Mouse (Mus musculus): ENCODE data around the gene Hoga1. TPM values are rescaled to one million over a fixed set of nuclear protein-coding genes. Genes with fewer than 3 reads are reported as not detected.

Gene Hoga1
- polyA plus RNA-seq, 1 experiment from 2014 or later = 1.3 TPM

DNA sequence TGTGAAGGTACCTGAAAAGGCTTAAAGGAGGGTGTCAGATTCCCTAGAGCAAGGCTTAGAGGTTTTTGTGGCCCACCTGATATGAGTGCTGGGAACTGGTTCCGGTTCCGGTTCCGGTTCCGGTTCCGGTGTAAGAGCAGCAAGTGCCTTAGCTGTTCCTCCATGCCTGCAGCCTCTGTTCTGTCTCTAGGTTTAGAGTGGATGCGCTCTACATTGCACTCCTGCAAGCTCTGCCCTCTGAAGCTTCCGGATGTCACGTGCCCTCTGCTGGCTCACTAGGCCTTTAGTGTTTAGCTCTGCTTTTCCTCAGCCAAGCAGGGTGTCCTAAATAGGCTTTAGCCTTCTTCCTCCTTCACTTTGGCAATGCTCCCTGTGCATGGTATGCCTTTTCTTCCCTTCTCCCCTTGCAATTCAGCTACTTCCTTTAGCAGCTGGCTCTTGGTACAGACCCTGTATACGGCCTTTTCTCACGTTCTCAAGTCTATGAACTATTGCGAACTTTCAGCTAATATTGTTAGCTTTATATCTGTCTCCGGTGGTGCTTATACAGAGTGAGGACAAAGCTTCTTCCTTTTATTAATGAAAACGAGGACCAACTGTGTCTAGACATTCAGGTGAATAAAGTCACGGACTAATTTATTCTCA lies 43.8 kb downstream of the Hoga1 start:
- WGBS = 15% methylated on average over 14 of the region's 14 CpGs
- H3K9me3 ChIP-seq (ENCODE audit: control insufficient read depth, low read length) = no peaks in the 10 kb centered on the region
- H3K4me2 ChIP-seq (ENCODE audit: low read depth, low read length) = peak overlapping the region; percentile 81
- 0 out of 2 replicates have a peak overlapping the region, but pooled peaks have one; percentile 13 for H3K9ac ChIP-seq (ENCODE audit: low read length)
- peaks cover 4% of the 10 kb centered on the region; the same call in 1 of the 2 replicates for H3K36me3 ChIP-seq (ENCODE audit: control insufficient read depth, insufficient read depth, low read length)
- no peaks in the 10 kb centered on the region for H3K27me3 ChIP-seq (ENCODE audit: control insufficient read depth, insufficient read depth, low read depth, low read length)
- peaks cover 28% of the 10 kb centered on the region for H3K4me1 ChIP-seq (replicated peaks; ENCODE audit: control insufficient read depth, insufficient read depth, low read length)
- H3K27ac ChIP-seq (ENCODE audit: low read length) = peak overlapping the region; percentile 91
- 0 out of 2 replicates have a peak, but pooled peaks have one; percentile 8 for ATAC-seq (ENCODE audit: low read depth)
- peak overlapping the region; percentile 94 for H3K4me3 ChIP-seq (ENCODE audit: low read length)

DNA sequence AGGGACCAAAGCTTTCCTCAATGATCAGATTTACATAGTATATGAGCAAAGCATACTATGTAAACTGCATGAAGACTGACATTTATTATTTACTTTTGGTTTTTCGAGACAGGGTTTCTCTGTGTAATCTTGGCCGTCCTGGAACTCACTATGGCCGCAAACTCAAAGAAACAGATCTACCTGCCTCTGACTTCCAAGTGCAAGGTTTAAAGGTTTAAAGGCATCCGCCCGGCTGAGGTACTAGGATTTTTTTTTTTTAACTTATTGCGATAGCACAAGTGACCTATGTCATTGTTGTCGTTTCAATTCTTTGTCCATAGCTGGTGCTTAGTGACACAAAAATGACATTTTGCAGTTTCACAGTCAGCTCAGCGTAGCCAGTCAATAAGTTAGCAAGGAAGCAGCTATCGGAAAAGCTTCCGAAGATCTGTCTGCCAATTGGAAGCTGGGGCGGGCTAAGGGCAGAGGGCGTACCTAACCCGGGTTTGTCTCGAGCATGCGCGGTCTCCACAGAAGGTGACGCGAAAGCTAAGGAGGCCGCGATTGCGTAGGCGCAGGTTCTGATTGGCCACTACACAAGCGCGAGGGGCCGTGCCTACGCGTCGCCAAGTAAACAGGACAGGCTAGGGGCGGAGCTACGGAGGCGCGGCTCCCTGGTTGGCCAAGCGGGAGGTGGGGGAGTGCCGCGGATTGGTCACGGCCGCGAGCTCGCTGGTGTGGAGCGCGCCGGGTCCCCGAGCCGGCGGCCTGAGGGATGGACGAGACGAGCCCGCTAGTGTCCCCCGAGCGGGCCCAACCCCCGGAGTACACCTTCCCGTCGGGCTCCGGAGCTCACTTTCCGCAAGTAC lies 44.6 kb downstream of the Hoga1 start, which contains the start of gene Pi4k2a:
Pi4k2a (plus strand) TSS at position 723 of the 848 bp plus-strand sequence.
- peak within 1 kb of the TSS; percentile 91 for H3K27ac ChIP-seq (ENCODE audit: low read length)
- peak within 1 kb of the TSS; percentile 90 for H3K9ac ChIP-seq (ENCODE audit: low read length)
- H3K4me2 ChIP-seq (ENCODE audit: low read depth, low read length) = peak within 1 kb of the TSS; percentile 81
- H3K4me1 ChIP-seq (replicated peaks; ENCODE audit: control insufficient read depth, insufficient read depth, low read length) = peaks cover 28% of the 10 kb centered on the region
- peak; percentile 99 for ATAC-seq (ENCODE audit: low read depth)
- H3K36me3 ChIP-seq (ENCODE audit: control insufficient read depth, insufficient read depth, low read length) = peaks cover 4% of the 10 kb centered on the region; the same call in 1 of the 2 replicates
- H3K9me3 ChIP-seq (ENCODE audit: control insufficient read depth, low read length) = no peaks in the 10 kb centered on the region
- H3K27me3 ChIP-seq (ENCODE audit: control insufficient read depth, insufficient read depth, low read depth, low read length) = no peaks in the 10 kb centered on the region
- WGBS = under 1% methylated on average over 43 of the region's 55 CpGs
- peak within 1 kb of the TSS; percentile 94 for H3K4me3 ChIP-seq (ENCODE audit: low read length)

DNA sequence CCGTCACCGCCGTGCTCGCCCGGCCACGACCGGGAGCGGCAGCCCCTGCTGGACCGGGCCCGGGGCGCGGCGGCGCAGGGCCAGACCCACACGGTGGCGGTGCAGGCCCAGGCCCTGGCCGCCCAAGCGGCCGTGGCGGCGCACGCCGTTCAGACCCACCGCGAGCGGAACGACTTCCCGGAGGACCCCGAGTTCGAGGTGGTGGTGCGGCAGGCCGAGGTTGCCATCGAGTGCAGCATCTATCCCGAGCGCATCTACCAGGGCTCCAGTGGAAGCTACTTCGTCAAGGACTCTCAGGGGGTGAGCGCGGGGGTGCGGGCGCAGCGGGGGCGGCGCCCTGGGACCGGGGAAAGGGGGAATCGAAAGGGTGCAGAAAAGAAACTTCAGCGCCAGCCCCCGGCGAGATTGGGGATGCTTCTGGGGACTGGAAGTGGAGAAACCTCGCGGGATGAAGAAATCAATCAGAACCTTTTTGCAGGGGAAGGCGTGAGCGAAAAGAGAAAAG lies 45.3 kb downstream of the Hoga1 start:
- H3K27ac ChIP-seq (ENCODE audit: low read length) = peak overlapping the region; percentile 91
- H3K36me3 ChIP-seq (ENCODE audit: control insufficient read depth, insufficient read depth, low read length) = peaks cover 4% of the 10 kb centered on the region; the same call in 1 of the 2 replicates
- H3K27me3 ChIP-seq (ENCODE audit: control insufficient read depth, insufficient read depth, low read depth, low read length) = no peaks in the 10 kb centered on the region
- peaks cover 25% of the 10 kb centered on the region for H3K4me1 ChIP-seq (replicated peaks; ENCODE audit: control insufficient read depth, insufficient read depth, low read length)
- peak overlapping the region; percentile 81 for H3K4me2 ChIP-seq (ENCODE audit: low read depth, low read length)
- H3K4me3 ChIP-seq (ENCODE audit: low read length) = peak overlapping the region; percentile 94
- WGBS = 1% methylated on average over 43 of the region's 52 CpGs
- ATAC-seq (ENCODE audit: low read depth) = peak; percentile 77
- no peaks in the 10 kb centered on the region for H3K9me3 ChIP-seq (ENCODE audit: control insufficient read depth, low read length)
- H3K9ac ChIP-seq (ENCODE audit: low read length) = peak overlapping the region; percentile 90

DNA sequence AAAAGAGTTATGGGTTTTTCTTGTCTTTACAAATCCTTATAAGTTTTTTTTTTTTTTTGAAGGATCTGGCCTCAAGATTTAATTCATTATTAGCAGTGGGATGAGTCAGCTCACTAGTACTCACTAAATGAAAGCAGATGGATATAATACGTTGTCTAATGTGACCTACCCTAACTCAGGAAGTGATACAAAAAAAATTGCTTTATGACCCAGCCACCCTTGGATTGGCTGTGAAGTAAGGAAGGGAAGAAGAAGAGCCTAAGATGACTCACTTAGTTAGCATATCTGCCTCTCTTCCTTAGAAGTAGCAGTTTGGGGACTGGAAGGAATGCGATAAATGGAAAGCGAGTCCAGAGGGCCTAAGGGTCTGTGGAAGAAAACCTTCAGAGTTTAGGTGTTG lies 54.0 kb downstream of the Hoga1 start:
- Histone ChIP-seq H3K9me3 (ENCODE audit: control insufficient read depth, low read length) (no peaks in the 10 kb centered on the region), H3K36me3 (ENCODE audit: control insufficient read depth, insufficient read depth, low read length) (0 out of 2 replicates have a peak, but pooled peaks cover 6% of the 10 kb centered on the region), H3K27ac (ENCODE audit: low read length) (no peak overlapping the region), H3K4me2 (ENCODE audit: low read depth, low read length) (no peak overlapping the region), H3K9ac (ENCODE audit: low read length) (no peak overlapping the region), H3K4me3 (ENCODE audit: low read length) (no peak overlapping the region), H3K27me3 (ENCODE audit: control insufficient read depth, insufficient read depth, low read depth, low read length) (no peaks in the 10 kb centered on the region), H3K4me1 (replicated peaks; ENCODE audit: control insufficient read depth, insufficient read depth, low read length) (no peaks in the 10 kb centered on the region)
- ATAC-seq (ENCODE audit: low read depth) = no peak
- 79% methylated on average over 3 of the region's 3 CpGs for WGBS

DNA sequence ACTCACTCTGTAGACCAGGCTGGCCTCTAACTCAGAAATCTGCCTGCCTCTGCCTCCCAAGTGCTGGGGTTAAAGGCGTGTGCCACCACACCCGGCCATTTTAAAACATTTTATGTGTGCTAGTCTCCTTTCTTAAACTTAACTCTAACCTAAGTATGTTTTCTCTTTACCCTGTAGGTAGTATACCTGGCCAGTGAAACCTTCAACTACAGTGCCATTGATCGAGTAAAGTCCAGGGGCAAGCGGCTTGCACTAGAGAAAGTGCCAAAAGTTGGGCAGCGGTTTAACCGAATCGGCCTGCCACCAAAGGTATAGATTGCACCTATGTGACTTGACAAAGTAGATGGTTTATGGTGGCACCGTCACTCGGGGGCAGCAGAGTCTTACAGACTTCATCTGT lies 59.3 kb downstream of the Hoga1 start:
- Histone ChIP-seq H3K36me3 (ENCODE audit: control insufficient read depth, insufficient read depth, low read length) (peaks cover 13% of the 10 kb centered on the region), H3K4me1 (replicated peaks; ENCODE audit: control insufficient read depth, insufficient read depth, low read length) (no peaks in the 10 kb centered on the region), H3K27ac (ENCODE audit: low read length) (no peak overlapping the region), H3K27me3 (ENCODE audit: control insufficient read depth, insufficient read depth, low read depth, low read length) (no peaks in the 10 kb centered on the region), H3K9me3 (ENCODE audit: control insufficient read depth, low read length) (no peaks in the 10 kb centered on the region), H3K9ac (ENCODE audit: low read length) (no peak overlapping the region), H3K4me3 (ENCODE audit: low read length) (no peak overlapping the region), H3K4me2 (ENCODE audit: low read depth, low read length) (no peak overlapping the region)
- WGBS = 95% methylated on average over 9 of the region's 9 CpGs
- no peak for ATAC-seq (ENCODE audit: low read depth)

DNA sequence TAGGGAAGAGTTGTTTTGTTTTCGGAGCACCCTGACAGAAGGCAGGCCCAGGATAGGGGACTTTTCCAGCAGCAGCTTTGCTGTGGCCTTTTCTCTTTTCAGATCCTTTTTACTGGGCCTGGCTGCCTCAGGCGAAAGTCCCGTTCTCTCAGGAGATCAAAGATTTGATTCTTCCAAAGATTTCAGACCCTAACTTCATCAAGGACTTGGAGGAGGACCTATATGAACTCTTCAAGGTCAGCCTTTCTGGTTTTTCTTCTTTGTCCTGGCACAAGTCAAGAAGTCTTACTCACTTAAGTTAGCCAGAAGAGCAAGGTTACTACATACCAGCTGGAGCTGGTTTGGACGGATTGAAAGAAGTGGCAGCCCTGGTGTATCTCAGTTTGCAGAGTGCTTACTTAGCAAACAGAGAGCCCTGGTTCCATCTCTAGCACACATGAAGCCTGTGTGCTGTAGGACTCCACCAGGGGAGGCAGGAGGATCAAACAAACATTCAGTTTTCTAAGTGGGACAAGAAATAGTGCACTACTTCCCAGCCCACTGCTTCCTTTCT lies 70.4 kb downstream of the Hoga1 start:
- Histone ChIP-seq H3K36me3 (ENCODE audit: control insufficient read depth, insufficient read depth, low read length) (peaks cover 30% of the 10 kb centered on the region), H3K4me2 (ENCODE audit: low read depth, low read length) (no peak overlapping the region), H3K9me3 (ENCODE audit: control insufficient read depth, low read length) (no peaks in the 10 kb centered on the region), H3K4me1 (replicated peaks; ENCODE audit: control insufficient read depth, insufficient read depth, low read length) (peaks cover 4% of the 10 kb centered on the region; the same call in 1 of the 2 replicates), H3K27me3 (ENCODE audit: control insufficient read depth, insufficient read depth, low read depth, low read length) (no peaks in the 10 kb centered on the region), H3K4me3 (ENCODE audit: low read length) (no peak overlapping the region), H3K27ac (ENCODE audit: low read length) (peak overlapping the region; percentile 84), H3K9ac (ENCODE audit: low read length) (peak overlapping the region; percentile 8; the same call in 1 of the 2 replicates)
- peak; percentile 92 for ATAC-seq (ENCODE audit: low read depth)
- 64% methylated on average over 4 of the region's 4 CpGs for WGBS

DNA sequence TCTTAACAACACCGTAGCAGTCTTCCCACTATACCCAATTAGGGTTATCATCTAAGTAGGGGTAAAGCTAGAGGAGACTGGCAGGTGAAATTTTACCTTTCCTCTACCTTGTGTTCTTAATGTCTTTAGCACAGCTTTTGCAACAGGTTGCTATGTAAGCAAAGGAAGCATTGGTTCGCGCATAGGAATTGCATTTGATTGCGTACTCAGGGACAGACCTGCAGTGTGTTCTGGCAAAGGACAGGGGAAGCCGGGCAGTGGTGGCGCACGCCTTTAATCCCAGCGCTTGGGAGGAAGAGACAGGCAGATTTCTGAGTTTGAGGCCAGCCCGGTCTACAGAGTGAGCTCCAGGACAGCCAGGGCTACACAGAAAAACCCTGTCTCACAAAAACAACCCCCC lies 72.7 kb downstream of the Hoga1 start:
- Histone ChIP-seq H3K27ac (ENCODE audit: low read length) (no peak overlapping the region), H3K36me3 (ENCODE audit: control insufficient read depth, insufficient read depth, low read length) (peaks cover 40% of the 10 kb centered on the region), H3K4me2 (ENCODE audit: low read depth, low read length) (no peak overlapping the region), H3K9me3 (ENCODE audit: control insufficient read depth, low read length) (no peaks in the 10 kb centered on the region), H3K27me3 (ENCODE audit: control insufficient read depth, insufficient read depth, low read depth, low read length) (no peaks in the 10 kb centered on the region), H3K9ac (ENCODE audit: low read length) (no peak overlapping the region), H3K4me1 (replicated peaks; ENCODE audit: control insufficient read depth, insufficient read depth, low read length) (peaks cover 4% of the 10 kb centered on the region; the same call in 1 of the 2 replicates), H3K4me3 (ENCODE audit: low read length) (no peak overlapping the region)
- WGBS = 89% methylated on average over 9 of the region's 9 CpGs
- no peak for ATAC-seq (ENCODE audit: low read depth)

DNA sequence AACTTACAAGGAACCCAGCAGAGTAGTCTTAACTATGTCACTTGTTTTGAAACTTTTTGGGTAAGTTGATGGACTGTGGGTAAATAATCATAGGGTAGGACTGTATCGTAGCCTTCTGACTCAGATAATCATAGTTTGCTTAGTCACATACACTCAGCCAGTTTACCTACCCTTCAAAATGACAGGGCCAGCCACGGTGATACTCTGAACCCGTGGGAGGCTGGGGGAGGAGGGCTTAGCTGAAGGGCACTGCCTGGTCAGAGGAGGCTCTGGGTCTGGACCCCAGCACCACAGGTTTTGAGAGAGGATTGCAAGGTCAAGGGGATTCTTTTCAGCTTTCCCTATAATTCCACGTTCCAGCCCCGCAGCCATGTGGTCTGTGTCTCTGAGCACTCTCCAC lies 73.2 kb downstream of the Hoga1 start:
- Histone ChIP-seq H3K4me2 (ENCODE audit: low read depth, low read length) (no peak overlapping the region), H3K36me3 (ENCODE audit: control insufficient read depth, insufficient read depth, low read length) (peaks cover 42% of the 10 kb centered on the region), H3K9ac (ENCODE audit: low read length) (no peak overlapping the region), H3K9me3 (ENCODE audit: control insufficient read depth, low read length) (no peaks in the 10 kb centered on the region), H3K4me1 (replicated peaks; ENCODE audit: control insufficient read depth, insufficient read depth, low read length) (peaks cover 4% of the 10 kb centered on the region; the same call in 1 of the 2 replicates), H3K27me3 (ENCODE audit: control insufficient read depth, insufficient read depth, low read depth, low read length) (no peaks in the 10 kb centered on the region), H3K4me3 (ENCODE audit: low read length) (no peak overlapping the region), H3K27ac (ENCODE audit: low read length) (no peak overlapping the region)
- whole genome bisulfite sequencing = 64% methylated on average over 5 of the region's 5 CpGs
- no peak for ATAC-seq (ENCODE audit: low read depth)

DNA sequence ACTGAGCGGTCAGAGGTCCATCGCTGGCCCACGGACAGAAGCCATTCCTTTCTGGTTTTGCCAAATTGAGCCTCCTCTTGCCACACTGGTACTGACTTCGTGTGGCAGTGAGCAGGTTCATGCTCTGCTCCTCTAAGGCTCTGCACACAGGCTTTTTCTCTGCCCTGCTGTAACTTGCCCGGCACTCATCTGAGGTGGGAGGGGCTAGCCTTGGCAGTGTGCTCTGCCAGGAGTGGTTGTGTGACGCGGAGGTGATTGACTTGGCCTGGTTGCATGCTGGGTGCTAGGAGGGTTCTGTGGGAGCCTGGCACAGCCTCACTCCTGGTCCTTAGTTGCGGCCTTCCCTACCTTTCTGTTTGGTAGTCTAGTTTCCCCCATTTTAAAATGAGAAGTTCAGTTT lies 75.0 kb downstream of the Hoga1 start:
- 83% methylated on average over 8 of the region's 8 CpGs for WGBS
- H3K4me1 ChIP-seq (replicated peaks; ENCODE audit: control insufficient read depth, insufficient read depth, low read length) = peaks cover 8% of the 10 kb centered on the region
- H3K27ac ChIP-seq (ENCODE audit: low read length) = no peak overlapping the region
- H3K9me3 ChIP-seq (ENCODE audit: control insufficient read depth, low read length) = no peaks in the 10 kb centered on the region
- H3K4me3 ChIP-seq (ENCODE audit: low read length) = no peak overlapping the region
- peaks cover 45% of the 10 kb centered on the region for H3K36me3 ChIP-seq (ENCODE audit: control insufficient read depth, insufficient read depth, low read length)
- 0 out of 2 replicates have a peak, but pooled peaks have one; percentile 26 for ATAC-seq (ENCODE audit: low read depth)
- H3K4me2 ChIP-seq (ENCODE audit: low read depth, low read length) = no peak overlapping the region
- no peak overlapping the region for H3K9ac ChIP-seq (ENCODE audit: low read length)
- H3K27me3 ChIP-seq (ENCODE audit: control insufficient read depth, insufficient read depth, low read depth, low read length) = no peaks in the 10 kb centered on the region

Data from lung, embryonic 16.5 days (tissue).